Mouse (Mus musculus) stomach, postnatal 0 days (tissue): ENCODE data around the gene Nfxl1. TPM values are rescaled to one million over a fixed set of nuclear protein-coding genes. Genes with fewer than 3 reads are reported as not detected.
A peak's percentile ranks its signal among the peaks of the same experiment; 100 is the strongest.
"Not testable (repeated sequence)": the region's sequence is repeated elsewhere in the genome, so short reads cannot be mapped to it uniquely, and the experiment has no call there.

Experiments
- ATAC-seq: fragments of 200-750 bp; cut with Nextera tagmentation; 2 replicates; pipeline ENCODE4 v1.8.0; 2017; ENCODE audit not compliant: low FRiP score, low TSS enrichment
- DNase-seq: peaks from one replicate; pipeline ENCODE4 v3.0.0-alpha.2; 2016; ENCODE audit warnings: low spot score
- H3K27ac ChIP-seq: fragments of 300-500 bp; sonication (generic); replicated peaks from 2 replicates; pipeline ENCODE4 v1.5.1; 2014; ENCODE audit warnings: mild to moderate bottlenecking, control low read depth
- H3K27me3 ChIP-seq: fragments of 300-500 bp; sonication (generic); 2 replicates; pipeline ENCODE4 v1.6.1; 2014; ENCODE audit warnings: low read length; ENCODE audit not compliant: control insufficient read depth, insufficient read depth
- H3K36me3 ChIP-seq: fragments of 300-500 bp; sonication (generic); 2 replicates; pipeline ENCODE4 v1.6.1; 2014; ENCODE audit warnings: low read length, mixed read lengths; ENCODE audit not compliant: control insufficient read depth, insufficient read depth
- H3K4me1 ChIP-seq: fragments of 300-500 bp; sonication (generic); replicated peaks from 2 replicates; pipeline ENCODE4 v1.6.1; 2014; ENCODE audit warnings: antibody characterized with exemption; ENCODE audit not compliant: control insufficient read depth, insufficient read depth
- H3K4me2 ChIP-seq: fragments of 300-500 bp; sonication (generic); replicated peaks from 2 replicates; pipeline ENCODE4 v1.6.1; 2014; ENCODE audit warnings: low read depth, mild to moderate bottlenecking, control low read depth, moderate library complexity
- H3K4me3 ChIP-seq: fragments of 300-500 bp; sonication (generic); 2 replicates; pipeline ENCODE4 v1.5.1; 2014; ENCODE audit warnings: low read depth, low read length, control low read depth
- H3K9ac ChIP-seq: fragments of 300-500 bp; sonication (generic); 2 replicates; pipeline ENCODE4 v1.6.1; 2014; ENCODE audit warnings: mild to moderate bottlenecking, low read length, control low read depth, mixed read lengths
- H3K9me3 ChIP-seq: fragments of 300-500 bp; sonication (generic); 2 replicates; pipeline ENCODE4 v1.6.1; 2016; ENCODE audit warnings: low read length; ENCODE audit not compliant: control insufficient read depth
- CTCF ChIP-seq: IDR thresholded peaks from 2 replicates; pipeline ENCODE4 v1.5.1; 2016; ENCODE audit warnings: antibody characterized with exemption, low read depth, mild to moderate bottlenecking, moderate library complexity
- EP300 ChIP-seq: optimal IDR thresholded peaks from 2 replicates; pipeline ENCODE3; 2016; ENCODE audit warnings: antibody characterized with exemption
- WGBS: fragments of 180-500 bp; shearing (Covaris S2); extraction: QIAGEN DNeasy Blood & Tissue Kit; methylation state at CpG from one replicate; pipeline ENCODE4 v1.1.7; 2014; 5-methylcytosine and 5-hydroxymethylcytosine counted together
- polyA plus RNA-seq: library from polyadenylated mRNA; unstranded; fragments of >200 nt; fragmentation: Nextera tagmentation; extraction: Ambion mirVana; gene quantifications from 2 replicates; pipeline ENCODE4 v1.2.1, GENCODE M21; 2015

Nfxl1 gene
- 8.8 and 9.5 TPM in 2 replicates for polyA plus RNA-seq

GRCm38 (mm10) chr5:72559544-72560049, at the start of gene Nfxl1:
Gene Nfxl1 (minus strand): TSS chr5:72559684.
- peak within 1 kb of the TSS; percentile 99 for H3K4me2 ChIP-seq
- H3K36me3 ChIP-seq = 0 out of 2 replicates have a peak, but pooled peaks cover 2% of the 10 kb centered on the region
- TF ChIP-seq CTCF (peak; percentile 18), EP300 (no peak)
- no peaks in the 10 kb centered on the region for H3K9me3 ChIP-seq
- H3K4me1 ChIP-seq = no peaks in the 10 kb centered on the region
- H3K4me3 ChIP-seq = peak within 1 kb of the TSS; percentile 89
- no peaks in the 10 kb centered on the region for H3K27me3 ChIP-seq
- under 1% methylated on average over 41 of the region's 42 CpGs for WGBS
- DNase-seq (peak; percentile 98), ATAC-seq (peak; percentile 98)
- H3K27ac ChIP-seq = peak within 1 kb of the TSS; percentile 70
- peak within 1 kb of the TSS; percentile 91 for H3K9ac ChIP-seq

GRCm38 (mm10) chr5:72603138-72603537, 43.7 kb upstream of the Nfxl1 start:
- Histone ChIP-seq H3K27me3 (no peaks in the 10 kb centered on the region), H3K9ac (no peak overlapping the region), H3K4me1 (no peaks in the 10 kb centered on the region), H3K4me3 (no peak overlapping the region), H3K9me3 (no peaks in the 10 kb centered on the region), H3K36me3 (no peaks in the 10 kb centered on the region), H3K27ac (no peak overlapping the region), H3K4me2 (no peak overlapping the region)
- WGBS = 63% methylated on average over 4 of the region's 4 CpGs
- DNase-seq (no peak), ATAC-seq (no peak)
- TF ChIP-seq CTCF (no peak), EP300 (no peak)

GRCm38 (mm10) chr5:72601006-72601405, 41.5 kb upstream of the Nfxl1 start:
- Histone ChIP-seq H3K4me3 (no peak overlapping the region), H3K36me3 (no peaks in the 10 kb centered on the region), H3K27me3 (no peaks in the 10 kb centered on the region), H3K4me2 (no peak overlapping the region), H3K9me3 (no peaks in the 10 kb centered on the region), H3K27ac (no peak overlapping the region), H3K9ac (no peak overlapping the region), H3K4me1 (no peaks in the 10 kb centered on the region)
- WGBS = 12% methylated on average over 5 of the region's 5 CpGs
- ATAC-seq (peak; percentile 82), DNase-seq (peak; percentile 73)
- TF ChIP-seq CTCF = peak; percentile 78
- no peak for TF ChIP-seq EP300

GRCm38 (mm10) chr5:72587192-72587681, 27.8 kb upstream of the Nfxl1 start, which contains the start of gene Gm5868:
Gene Gm5868 (minus strand): TSS chr5:72587551.
- H3K9ac ChIP-seq = 0 out of 2 replicates have a peak within 1 kb of the TSS, but pooled peaks have one; percentile 27
- ATAC-seq = 0 out of 2 replicates have a peak, but pooled peaks have one; percentile 26

GRCm38 (mm10) chr5:72586667-72587191, 27.2 kb upstream of the Nfxl1 start:
- H3K4me1 ChIP-seq, H3K9me3 ChIP-seq, H3K27ac ChIP-seq, H3K27me3 ChIP-seq, DNase-seq, H3K36me3 ChIP-seq, H3K9ac ChIP-seq: not testable (repeated sequence)
- Histone ChIP-seq H3K4me2 (peak overlapping the region; percentile 63), H3K4me3 (peak overlapping the region; percentile 31)
- ATAC-seq = 0 out of 2 replicates have a peak, but pooled peaks have one; percentile 29
- 40% methylated on average over 25 of the region's 25 CpGs for WGBS

More at GRCm38 (mm10) chr5:72587192-72587681, 27.8 kb upstream of the Nfxl1 start, which contains the start of gene Gm5868:
- TF ChIP-seq EP300 (no peak), CTCF (no peak)
- H3K9me3 ChIP-seq = no peaks in the 10 kb centered on the region
- peak within 1 kb of the TSS; percentile 31 for H3K4me3 ChIP-seq
- 2% methylated on average over 31 of the region's 38 CpGs for WGBS
- DNase-seq = peak; percentile 47
- H3K4me1 ChIP-seq = no peaks in the 10 kb centered on the region
- H3K27ac ChIP-seq = no peak within 1 kb of the TSS
- peak within 1 kb of the TSS; percentile 63 for H3K4me2 ChIP-seq
- H3K36me3 ChIP-seq = no peaks in the 10 kb centered on the region
- H3K27me3 ChIP-seq = no peaks in the 10 kb centered on the region

GRCm38 (mm10) chr5:72586122-72586521, 26.6 kb upstream of the Nfxl1 start:
- H3K4me1 ChIP-seq, ATAC-seq, H3K4me3 ChIP-seq, H3K27ac ChIP-seq, H3K4me2 ChIP-seq, H3K9me3 ChIP-seq, H3K36me3 ChIP-seq, H3K27me3 ChIP-seq, H3K9ac ChIP-seq: not testable (repeated sequence)
- 45% methylated on average over 7 of the region's 7 CpGs for WGBS
- peak; percentile 63 for TF ChIP-seq CTCF
- DNase-seq = peak; percentile 32

GRCm38 (mm10) chr5:72580970-72581332, 21.5 kb upstream of the Nfxl1 start, which contains the start of gene Zar1:
Gene Zar1 (minus strand): TSS chr5:72581254.
- peak; percentile 26; the same call in 1 of the 2 replicates for ATAC-seq
- 16% methylated on average over 17 of the region's 21 CpGs for WGBS

GRCm38 (mm10) chr5:72580088-72580969, 20.8 kb upstream of the Nfxl1 start:
- ATAC-seq = peak; percentile 64
- H3K27me3 ChIP-seq, H3K9ac ChIP-seq, H3K27ac ChIP-seq, H3K36me3 ChIP-seq, H3K9me3 ChIP-seq, H3K4me1 ChIP-seq: not testable (repeated sequence)
- peak; percentile 22 for DNase-seq
- H3K4me3 ChIP-seq = peak overlapping the region; percentile 38
- peak overlapping the region; percentile 65 for H3K4me2 ChIP-seq
- WGBS = 7% methylated on average over 56 of the region's 73 CpGs

More at GRCm38 (mm10) chr5:72580970-72581332, 21.5 kb upstream of the Nfxl1 start, which contains the start of gene Zar1:
- not testable (repeated sequence) for H3K27ac ChIP-seq, H3K9me3 ChIP-seq, H3K36me3 ChIP-seq, H3K9ac ChIP-seq, H3K27me3 ChIP-seq, H3K4me1 ChIP-seq, DNase-seq
- Histone ChIP-seq H3K4me2 (peak within 1 kb of the TSS; percentile 65), H3K4me3 (peak within 1 kb of the TSS; percentile 38)
